Mouse (Mus musculus): ENCODE data around the gene Mef2c. TPM values are rescaled to one million over a fixed set of nuclear protein-coding genes. Genes with fewer than 3 reads are reported as not detected.

The Mef2c gene
- total and polyA plus RNA-seq, 3 experiments = 99.9 to 159 (median 107) TPM

- Histone ChIP-seq H3K27ac (ENCODE audit: insufficient read depth, low read depth) (no peak overlapping the region), H3K4me1 (ENCODE audit: control insufficient read depth in 1 of 2, insufficient read depth in 2 of 2) (peaks cover 0 to 3% of the 10 kb centered on the region in 2 experiments; a peak in 2 of 4 replicates), H3K79me2 (replicated peaks; ENCODE audit: control insufficient read depth, extremely low read depth, insufficient read depth, poor library complexity, severe bottlenecking) (no peaks in the 10 kb centered on the region), H3K4me2 (ENCODE audit: insufficient read depth, low read depth, poor library complexity, severe bottlenecking) (no peak overlapping the region), H3K4me3 (replicated peaks in 1 of 3; ENCODE audit: low read depth in 2 of 3, low read length in 2 of 3, poor library complexity in 1 of 3) (no peak overlapping the region), H3K9ac (ENCODE audit: insufficient read depth, low read depth) (no peak overlapping the region), H3K27me3 (replicated peaks) (peaks cover 2% of the 10 kb centered on the region), H3K36me3 (replicated peaks in 1 of 2; ENCODE audit: control insufficient read depth in 1 of 2, insufficient read depth in 1 of 2, low read length in 1 of 2) (no peaks in the 10 kb centered on the region), H3K9me3 (replicated peaks; ENCODE audit: low read length) (no peaks in the 10 kb centered on the region)
- dilution Hi-C loops (cut with MboI; ENCODE audit: extremely low pct_ligation_motif_present, extremely low pct_unique_long_range_greater_than_20kb, low sequenced_read_pairs) (no loop called here), in situ Hi-C loops (cut with MboI; ENCODE audit: low pct_ligation_motif_present, low pct_unique_long_range_greater_than_20kb, low sequenced_read_pairs) (no loop called here)
- no peak for DNase-seq (ENCODE audit: extremely low read depth)
- TF ChIP-seq CHD2 (IDR thresholded peaks at IDR 0.05; ENCODE audit: low read length) = no peak
- TF ChIP-seq ZNF384 (IDR thresholded peaks at IDR 0.05; ENCODE audit: low read depth, low read length) = no peak
- no peak for TF ChIP-seq SMC3 (IDR thresholded peaks at IDR 0.05; ENCODE audit: low read depth, low read length)
- TF ChIP-seq CHD1 (IDR thresholded peaks at IDR 0.05; ENCODE audit: low read depth, low read length) = no peak
- TF ChIP-seq MEF2A (IDR thresholded peaks at IDR 0.05; ENCODE audit: borderline replicate concordance, low read depth, low read length) = no peak
Measured at GRCm38 (mm10) chr13:83712778-83713380, 209.0 kb downstream of the Mef2c start.

GRCm38 (mm10) chr13:83713661-83714291, 209.9 kb downstream of the Mef2c start:
- Histone ChIP-seq H3K9me3 (replicated peaks; ENCODE audit: low read length) (no peaks in the 10 kb centered on the region), H3K4me2 (ENCODE audit: insufficient read depth, low read depth, poor library complexity, severe bottlenecking) (peak overlapping the region; percentile 7), H3K27me3 (replicated peaks) (peaks cover 2% of the 10 kb centered on the region), H3K36me3 (replicated peaks in 1 of 2; ENCODE audit: control insufficient read depth in 1 of 2, insufficient read depth in 1 of 2, low read length in 1 of 2) (no peaks in the 10 kb centered on the region), H3K79me2 (replicated peaks; ENCODE audit: control insufficient read depth, extremely low read depth, insufficient read depth, poor library complexity, severe bottlenecking) (no peaks in the 10 kb centered on the region), H3K27ac (ENCODE audit: insufficient read depth, low read depth) (no peak overlapping the region), H3K4me1 (ENCODE audit: control insufficient read depth in 1 of 2, insufficient read depth in 2 of 2) (peaks cover 0 to 3% of the 10 kb centered on the region in 2 experiments; a peak in 2 of 4 replicates), H3K4me3 (replicated peaks in 1 of 3; ENCODE audit: low read depth in 2 of 3, low read length in 2 of 3, poor library complexity in 1 of 3) (no peak overlapping the region), H3K9ac (ENCODE audit: insufficient read depth, low read depth) (no peak overlapping the region)
- dilution Hi-C loops (cut with MboI; ENCODE audit: extremely low pct_ligation_motif_present, extremely low pct_unique_long_range_greater_than_20kb, low sequenced_read_pairs) = no loop called here
- in situ Hi-C loops (cut with MboI; ENCODE audit: low pct_ligation_motif_present, low pct_unique_long_range_greater_than_20kb, low sequenced_read_pairs) = no loop called here
- no peak for DNase-seq (ENCODE audit: extremely low read depth)
- TF ChIP-seq BHLHE40 (IDR thresholded peaks at IDR 0.05; ENCODE audit: low read depth, low read length) (no peak), MAZ (IDR thresholded peaks at IDR 0.05; ENCODE audit: low read depth, low read length) (no peak), USF1 (IDR thresholded peaks at IDR 0.05; ENCODE audit: low read depth, low read length) (no peak), USF2 (conservative IDR thresholded peaks at IDR 0.05; ENCODE audit: low read depth, low read length) (no peak), SMC3 (IDR thresholded peaks at IDR 0.05; ENCODE audit: low read depth, low read length) (no peak), TBP (conservative IDR thresholded peaks at IDR 0.05; ENCODE audit: low read depth, low read length) (peak; percentile 69), UBTF (IDR thresholded peaks at IDR 0.05; ENCODE audit: low read depth, low read length) (0 out of 2 replicates have a peak, but pooled peaks have one; percentile 71)

All from CH12.LX (cell line).